Mouse (Mus musculus) cerebellum, postnatal 4 days (tissue): ENCODE data around the gene Pi16.
A peak's percentile ranks its signal among the peaks of the same experiment; 100 is the strongest.

Experiments used
- DNase-seq, 2 experiments: peaks; one replicate each; pipeline ENCODE4 v3.0.0; 2022; ENCODE audit warnings: low spot score in 2 of 2, mixed read lengths in 1 of 2

The Pi16 gene

GRCm38 (mm10) chr17:29303856-29304255 lies 13.6 kb upstream of the Pi16 start:
- DNase-seq, result no peak

GRCm38 (mm10) chr17:29304376-29305057 lies 13.0 kb upstream of the Pi16 start:
- no peak for DNase-seq

DNA sequence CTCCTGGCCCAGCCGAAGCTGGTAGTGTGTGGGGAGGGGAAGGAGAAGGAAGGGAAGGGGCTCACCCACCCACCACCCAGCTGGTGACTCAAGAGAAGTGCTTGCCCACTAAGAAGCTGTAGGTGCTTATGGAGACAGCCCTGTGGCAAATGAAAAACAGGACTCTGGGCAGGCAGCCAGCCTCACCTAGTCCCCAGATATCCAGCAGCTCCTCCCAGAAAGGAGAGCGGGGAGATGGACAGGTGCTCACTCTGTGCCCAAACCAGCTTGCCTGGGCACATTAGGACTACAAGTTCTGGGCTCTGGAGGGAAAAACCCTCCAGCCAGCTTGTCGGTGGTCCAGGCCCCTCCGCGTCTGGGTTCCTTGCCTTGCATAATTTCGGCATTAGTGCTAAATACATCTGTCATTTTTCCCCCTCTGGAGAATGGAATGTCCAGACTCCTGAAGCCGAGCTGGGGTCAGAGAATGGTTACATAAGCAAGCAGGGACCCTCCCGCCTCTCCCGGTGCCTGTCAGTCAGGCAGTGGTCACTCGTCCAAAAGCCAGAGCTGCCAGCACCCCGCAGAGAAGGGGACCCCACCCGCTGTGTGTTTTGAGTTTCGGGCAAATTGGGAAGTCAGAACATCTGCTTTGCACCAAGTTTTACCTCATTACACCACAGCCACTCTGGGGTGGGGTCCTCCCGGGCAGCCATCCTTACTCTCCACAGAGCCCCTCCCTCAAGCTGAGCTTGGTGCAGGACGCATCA lies 12.2 kb upstream of the Pi16 start:
- no peak for DNase-seq

GRCm38 (mm10) chr17:29305871-29306270 lies 11.6 kb upstream of the Pi16 start:
- DNase-seq, result no peak

DNA sequence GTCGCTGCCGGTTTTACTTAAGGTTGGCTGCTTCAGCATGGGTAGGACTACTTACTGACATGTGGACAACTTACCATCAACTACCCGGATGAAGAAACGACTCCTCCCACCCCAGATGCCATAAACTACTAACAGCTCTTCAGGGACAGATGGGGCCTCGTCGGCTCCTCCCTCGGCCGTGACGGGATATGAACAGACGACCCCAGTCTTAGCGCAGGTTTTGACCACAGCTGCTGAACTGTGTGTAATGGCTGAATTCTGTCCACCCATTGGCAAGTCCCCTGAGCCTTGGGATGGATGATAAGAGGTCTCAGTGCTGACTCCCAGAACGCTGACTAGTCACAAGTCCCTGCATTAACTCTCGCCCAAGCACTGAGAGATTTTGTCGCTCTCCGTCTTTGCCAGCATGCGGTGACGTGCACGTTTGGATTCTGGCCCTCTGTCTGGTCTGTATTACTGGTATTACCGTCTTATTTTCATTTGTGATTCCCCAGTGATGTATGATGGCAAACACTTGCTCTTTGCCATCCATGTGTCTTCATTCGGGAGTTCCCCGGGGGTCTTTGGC lies 7.3 kb upstream of the Pi16 start:
- DNase-seq, result no peak

DNA sequence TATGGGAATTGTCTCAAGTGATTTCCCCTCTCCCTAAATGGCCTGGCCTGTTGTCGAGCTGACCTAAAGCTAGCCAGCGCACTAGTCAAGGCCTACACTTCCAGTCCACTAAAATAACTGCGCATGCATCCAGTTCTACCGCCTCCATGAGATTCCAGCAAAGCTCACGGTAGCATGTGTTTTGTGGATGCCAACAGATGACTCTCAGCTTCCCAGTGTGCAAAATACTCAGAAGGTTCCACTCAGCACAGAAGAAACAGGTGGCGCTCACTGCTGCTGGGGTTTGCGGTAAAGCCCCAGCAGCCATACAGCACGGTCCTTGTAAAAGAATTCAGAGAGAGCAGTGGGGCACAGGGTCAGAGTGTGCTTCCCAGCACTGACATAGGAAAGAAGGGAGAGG lies 5.9 kb upstream of the Pi16 start:
- no peak for DNase-seq

DNA sequence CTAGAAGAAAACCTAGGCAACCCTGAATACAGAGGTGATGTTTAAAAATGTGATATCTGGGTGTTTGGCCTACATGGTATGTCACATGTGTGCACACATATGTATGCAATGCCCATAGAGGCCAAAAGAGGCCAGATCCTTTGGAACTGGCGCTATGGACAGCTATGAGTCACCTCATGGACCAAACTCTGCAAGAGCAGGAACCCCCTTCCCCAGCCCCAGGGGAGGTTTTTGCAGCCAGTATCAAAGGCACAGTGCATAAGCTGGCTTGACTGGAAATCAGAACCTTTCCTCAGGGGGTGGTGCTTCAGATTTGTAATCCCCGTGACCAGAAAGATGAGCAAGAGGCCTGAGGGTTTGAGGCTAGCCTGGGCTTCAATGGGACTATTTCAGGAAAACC lies 5.4 kb upstream of the Pi16 start:
- no peak for DNase-seq

- DNase-seq, result no peak
Measured at GRCm38 (mm10) chr17:29313300-29313699, 4.2 kb upstream of the Pi16 start.

- no peak for DNase-seq
Measured at GRCm38 (mm10) chr17:29315672-29316465, 1.6 kb upstream of the Pi16 start.

- DNase-seq, result no peak
Measured at GRCm38 (mm10) chr17:29316891-29317290, 589 bp upstream of the Pi16 start.

- no peak for DNase-seq
Measured at GRCm38 (mm10) chr17:29318731-29319250, 1.3 kb downstream of the Pi16 start.

DNA sequence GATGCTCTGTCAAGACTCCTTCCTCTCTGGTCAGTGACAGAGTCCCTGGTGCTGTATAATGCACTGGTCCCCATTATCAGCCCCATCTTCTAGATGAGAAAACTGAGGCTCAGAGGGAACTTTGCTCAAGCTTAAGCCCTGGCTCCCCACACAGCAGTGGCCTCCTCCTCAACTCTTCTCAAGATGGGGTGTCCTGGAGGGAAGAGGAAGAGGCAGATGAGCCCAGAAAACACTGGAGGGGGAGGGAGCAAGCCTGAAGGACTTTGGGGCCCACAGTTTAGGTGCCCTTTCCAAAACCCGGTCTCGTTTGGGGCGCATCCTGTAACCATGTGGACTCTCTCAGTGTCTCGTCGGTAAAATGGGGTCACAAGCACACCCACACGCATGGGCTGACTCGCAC lies 2.0 kb downstream of the Pi16 start:
- no peak for DNase-seq

- DNase-seq, result no peak
Measured at GRCm38 (mm10) chr17:29319881-29320639, 2.6 kb downstream of the Pi16 start.

DNA sequence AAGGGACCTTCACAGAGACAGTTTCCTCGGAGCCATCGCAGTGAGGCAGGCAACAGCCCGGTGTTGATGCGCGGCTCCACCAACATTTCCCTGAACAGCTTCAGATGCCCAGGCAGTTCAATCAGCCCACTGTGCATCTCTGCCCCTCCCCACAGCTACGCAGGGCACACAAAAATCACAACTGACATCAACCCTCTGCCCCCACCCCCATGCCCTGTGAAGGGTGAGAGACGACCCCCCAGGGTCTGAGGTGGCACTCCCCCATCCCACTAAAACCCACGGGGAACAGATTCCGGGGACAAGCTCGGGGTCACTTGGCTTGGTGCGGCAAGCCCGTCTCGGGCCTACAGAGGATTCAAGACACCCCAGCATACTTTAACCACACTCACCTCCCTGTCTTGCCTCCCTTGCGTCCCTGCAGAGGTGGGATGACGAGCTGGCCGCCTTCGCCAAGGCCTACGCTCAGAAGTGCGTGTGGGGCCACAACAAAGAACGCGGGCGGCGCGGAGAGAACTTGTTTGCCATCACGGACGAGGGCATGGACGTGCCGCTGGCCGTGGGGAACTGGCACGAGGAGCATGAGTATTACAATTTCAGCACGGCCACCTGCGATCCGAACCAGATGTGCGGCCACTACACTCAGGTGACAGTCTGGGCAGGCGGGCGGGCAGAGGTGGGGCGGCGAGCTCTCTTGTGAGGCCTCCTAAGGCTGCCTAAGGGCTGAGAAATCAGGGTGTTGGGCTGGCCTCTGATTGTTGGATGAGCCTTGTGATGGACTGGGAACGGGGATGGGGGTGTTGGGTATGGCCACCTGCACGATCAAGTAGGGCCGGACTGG lies 4.5 kb downstream of the Pi16 start:
- DNase-seq, result no peak

DNA sequence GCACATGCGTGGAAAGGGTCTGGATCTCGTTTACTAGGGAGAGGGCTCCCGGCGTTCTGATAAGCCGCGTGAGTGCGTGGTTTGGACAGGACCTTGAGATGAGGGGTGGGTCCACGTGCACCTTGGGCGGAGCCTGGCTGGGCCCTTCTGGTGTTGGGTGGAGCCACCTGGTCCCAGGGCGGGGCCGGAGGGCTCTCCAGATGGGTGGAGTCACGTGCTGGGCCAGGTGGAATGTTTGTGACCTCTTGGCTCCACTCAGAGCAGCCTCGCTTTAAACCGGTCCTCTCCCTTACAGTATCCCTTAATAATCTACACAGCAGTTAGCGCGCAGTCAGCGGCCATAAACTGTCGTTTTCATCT lies 5.1 kb downstream of the Pi16 start:
- DNase-seq, result no peak

DNA sequence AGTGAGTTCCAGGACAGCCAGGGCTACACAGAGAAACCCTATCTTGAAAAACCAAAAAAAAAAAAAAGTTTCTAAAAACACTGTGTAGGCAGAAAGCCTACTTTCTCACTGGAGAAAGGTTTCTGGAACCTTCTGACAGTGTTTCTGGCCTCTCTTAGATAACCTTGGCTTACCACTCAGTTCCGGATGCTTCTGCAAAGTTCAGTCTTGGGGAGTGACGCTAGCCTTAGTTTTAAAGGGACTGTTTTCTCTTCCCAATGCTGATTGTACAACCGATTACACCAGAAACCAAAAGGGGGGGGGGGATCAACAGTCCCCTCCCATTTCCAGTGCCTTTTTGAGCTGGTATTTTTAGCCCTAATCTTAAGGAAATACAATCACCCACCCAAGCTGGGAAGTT lies 6.1 kb downstream of the Pi16 start:
- no peak for DNase-seq

DNA sequence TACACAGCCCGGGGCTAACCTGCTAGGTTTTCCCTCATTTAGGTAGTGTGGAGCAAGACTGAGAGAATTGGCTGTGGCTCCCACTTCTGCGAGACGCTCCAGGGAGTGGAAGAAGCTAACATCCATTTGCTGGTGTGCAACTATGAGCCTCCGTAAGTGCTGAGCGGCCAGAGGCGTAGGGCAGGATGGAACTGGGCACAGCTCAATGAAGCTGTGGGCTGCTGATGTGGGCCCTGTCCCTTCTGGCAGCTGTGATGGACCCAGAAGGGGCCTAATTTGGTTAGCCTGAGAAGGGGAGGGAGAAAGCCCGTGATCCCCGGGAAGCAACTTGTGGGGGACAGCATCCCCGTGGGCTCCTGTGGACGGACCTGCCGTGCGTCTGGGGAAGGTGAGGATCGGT lies 8.4 kb downstream of the Pi16 start:
- peak in 1 of 2 experiments; percentile 18 for DNase-seq

DNA sequence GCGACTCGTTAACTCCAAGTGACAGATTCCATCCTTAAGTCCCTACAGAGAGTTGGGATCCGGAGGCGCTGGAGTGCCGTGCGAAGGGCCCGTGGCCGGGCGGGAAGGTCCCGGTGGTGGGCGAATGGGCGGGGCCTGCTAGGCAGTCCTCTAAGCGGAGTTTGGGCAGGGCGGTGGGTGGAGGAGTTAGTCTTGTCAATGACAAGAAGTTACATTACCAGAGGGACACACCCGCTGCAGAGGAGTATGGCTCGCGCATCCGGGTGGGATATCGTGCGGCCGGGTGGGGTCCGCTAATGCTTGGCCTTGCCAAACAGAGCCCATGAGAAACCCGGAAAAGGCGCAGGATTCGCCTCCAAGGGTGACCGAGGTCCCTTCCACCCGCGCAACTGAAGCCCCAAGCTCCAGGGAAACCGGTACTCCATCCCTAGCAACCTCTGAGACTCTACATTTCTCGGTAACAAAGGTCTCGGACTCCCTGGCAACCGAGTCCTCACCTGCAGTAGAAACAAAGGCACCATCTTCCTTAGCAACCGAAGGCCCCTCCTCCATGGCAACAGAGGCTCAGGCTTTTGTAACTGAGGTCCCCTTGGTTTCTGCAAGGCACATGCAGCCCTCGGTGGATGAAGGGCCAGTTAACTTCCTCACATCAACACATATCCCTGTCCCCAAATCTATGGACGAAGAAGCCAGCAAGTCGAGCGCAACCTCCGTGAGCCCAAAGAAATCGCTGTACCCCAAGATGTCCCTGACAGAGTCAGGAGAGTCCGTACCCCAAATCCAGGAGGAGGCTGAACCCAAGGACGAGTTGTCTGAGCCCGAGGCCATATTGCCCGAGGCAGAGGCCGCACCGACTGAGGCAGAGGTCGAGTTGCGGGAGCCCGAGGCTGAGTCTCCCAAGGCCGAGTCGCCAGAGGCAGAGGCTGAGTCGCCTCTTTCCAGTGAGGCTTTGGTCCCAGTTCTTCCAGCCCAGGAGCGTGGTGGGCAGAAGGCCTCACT lies 9.3 kb downstream of the Pi16 start:
- DNase-seq, result peak in 1 of 2 experiments; percentile 19

- no peak for DNase-seq
Measured at GRCm38 (mm10) chr17:29327691-29328090, 10.2 kb downstream of the Pi16 start.
